Mouse (Mus musculus): ENCODE measurements around the gene Syt16.

Syt16 gene

DNA sequence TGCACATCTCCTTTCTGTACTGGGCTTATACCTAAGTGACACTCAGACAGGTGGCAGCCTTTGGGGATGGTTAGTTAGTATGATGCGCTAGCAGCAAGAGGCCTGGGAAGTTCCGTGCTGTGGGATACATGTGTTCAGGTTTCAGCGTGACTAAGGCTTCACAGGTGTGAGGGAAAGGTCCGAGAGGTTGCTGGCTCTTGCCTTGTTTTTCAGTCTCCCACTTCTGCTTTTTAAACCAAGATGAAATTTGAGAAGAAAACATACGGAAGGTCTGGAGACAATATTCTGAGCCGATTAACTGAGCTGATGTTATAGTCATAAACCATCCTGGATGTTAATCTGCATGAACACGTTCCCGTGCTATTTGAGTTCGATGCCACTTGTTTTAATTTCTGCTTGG, 5.0 kb downstream of the Syt16 start:
- in situ Hi-C loops (cut with MboI; ENCODE audit: low sequenced_read_pairs): loop anchor here (10.0 kb wide), 1 partner anchor 298 kb away; no protein-coding TSS in a partner anchor

DNA sequence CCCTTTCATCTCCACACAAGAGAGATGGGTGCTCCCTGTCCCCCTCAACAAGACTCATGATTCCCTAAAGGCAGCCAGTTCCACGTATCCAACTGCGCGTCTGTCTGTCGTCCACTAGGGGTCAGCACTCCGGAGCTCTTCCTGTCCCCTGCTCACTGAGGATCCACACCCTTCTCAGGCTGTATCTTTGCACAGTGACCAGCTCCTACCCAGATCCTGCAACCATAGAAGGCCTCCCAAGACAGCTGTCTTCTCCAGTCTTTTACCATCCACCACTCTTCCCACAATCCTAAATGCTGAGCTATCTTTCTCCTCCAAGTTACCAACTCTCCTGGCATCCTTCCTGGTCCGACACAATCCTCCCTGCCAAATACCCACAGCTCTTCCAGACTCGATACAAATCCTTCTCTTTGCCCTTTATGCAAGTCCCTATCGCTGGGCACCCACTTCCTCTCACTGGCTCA, 12.0 kb downstream of the Syt16 start:
- in situ Hi-C loops (cut with MboI; ENCODE audit: low sequenced_read_pairs): loop anchor here (10.0 kb wide), 1 partner anchor 305 kb away; no protein-coding TSS in a partner anchor

DNA sequence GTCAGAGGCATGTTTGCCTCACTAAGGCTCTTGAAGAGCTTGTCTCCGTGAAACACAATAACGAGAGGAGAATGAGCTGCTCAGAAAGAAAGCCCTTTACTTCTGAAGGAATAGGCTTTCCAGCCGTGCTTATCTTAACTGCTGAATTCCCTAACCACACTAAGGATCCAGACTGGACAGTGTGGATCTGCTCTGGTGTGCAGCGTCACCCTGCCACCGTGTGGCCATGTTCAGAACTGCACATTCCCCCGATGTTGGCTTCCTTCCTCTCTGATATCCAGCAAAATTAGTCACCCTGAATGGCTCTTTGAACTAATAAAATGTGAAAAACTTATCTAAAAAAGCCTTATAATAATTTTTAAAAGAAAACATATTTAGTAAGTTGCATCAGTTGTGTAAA, 16.3 kb downstream of the Syt16 start:
- in situ Hi-C loops (cut with MboI; ENCODE audit: low sequenced_read_pairs): no loop called here

DNA sequence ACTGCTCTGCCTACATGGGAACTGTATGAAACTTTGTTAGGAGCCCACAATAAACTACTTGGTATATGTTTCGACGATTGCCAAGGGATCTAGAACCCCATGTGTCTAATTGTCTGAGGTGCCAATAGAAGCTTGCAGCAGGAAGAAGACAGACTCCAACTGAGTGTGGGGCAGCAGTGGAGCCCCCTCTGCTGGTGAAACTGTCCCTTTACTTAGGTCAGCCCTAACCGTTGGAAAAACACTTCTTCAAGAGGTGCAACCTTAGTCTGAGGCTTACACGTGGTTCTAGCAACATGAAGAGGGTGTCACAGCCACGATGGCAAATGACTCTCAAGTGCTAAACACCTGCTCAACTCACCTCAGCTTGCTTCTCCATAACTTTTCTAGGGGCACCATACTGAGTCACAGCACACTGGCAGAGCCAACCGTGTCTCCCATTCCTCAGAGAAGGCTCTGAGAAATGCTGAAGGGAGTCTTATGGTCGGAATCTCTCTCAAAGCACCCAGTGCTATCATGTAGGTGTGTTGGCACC, 17.3 kb downstream of the Syt16 start:
- in situ Hi-C loops (cut with MboI; ENCODE audit: low sequenced_read_pairs): no loop called here

DNA sequence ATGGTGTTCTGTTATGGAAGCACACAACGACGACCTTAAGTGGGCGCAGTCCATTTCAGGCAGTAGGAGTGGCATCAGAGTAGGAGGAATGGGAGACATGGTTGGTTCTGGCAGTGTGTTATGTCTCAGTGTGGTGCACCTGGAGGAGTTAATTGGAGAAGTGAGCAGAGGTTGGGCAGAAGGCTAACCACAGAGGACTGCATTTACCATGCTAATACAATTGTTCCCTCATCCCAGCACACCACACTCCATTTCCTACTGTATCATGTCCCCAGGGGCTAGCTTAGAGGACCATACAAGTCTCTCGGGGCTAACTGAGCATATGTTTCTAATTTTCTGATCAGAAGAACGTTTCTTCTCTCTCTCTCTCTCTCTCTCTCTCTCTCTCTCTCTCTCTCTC, 18.0 kb downstream of the Syt16 start:
- in situ Hi-C loops (cut with MboI; ENCODE audit: low sequenced_read_pairs): no loop called here

DNA sequence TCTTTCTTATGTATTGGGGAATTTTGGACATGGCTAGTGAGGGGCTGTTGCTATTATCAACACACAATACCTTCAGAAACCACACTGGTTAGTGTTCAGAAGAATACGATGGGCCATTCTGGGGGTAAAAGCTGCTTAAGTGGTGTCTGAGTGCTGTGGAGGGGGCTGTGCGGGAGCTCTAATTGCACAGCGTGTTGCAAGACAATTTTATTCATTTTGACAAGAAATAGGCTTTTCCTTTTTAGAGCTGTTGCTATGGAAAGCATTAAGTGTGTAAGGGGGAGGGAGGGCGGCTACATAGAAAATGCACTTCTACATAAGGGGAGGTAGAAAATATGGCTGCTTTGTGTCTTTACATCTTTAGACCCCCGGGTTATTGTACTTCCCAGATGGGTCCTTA, 25.8 kb downstream of the Syt16 start:
- in situ Hi-C loops (cut with MboI; ENCODE audit: low sequenced_read_pairs): no loop called here

DNA sequence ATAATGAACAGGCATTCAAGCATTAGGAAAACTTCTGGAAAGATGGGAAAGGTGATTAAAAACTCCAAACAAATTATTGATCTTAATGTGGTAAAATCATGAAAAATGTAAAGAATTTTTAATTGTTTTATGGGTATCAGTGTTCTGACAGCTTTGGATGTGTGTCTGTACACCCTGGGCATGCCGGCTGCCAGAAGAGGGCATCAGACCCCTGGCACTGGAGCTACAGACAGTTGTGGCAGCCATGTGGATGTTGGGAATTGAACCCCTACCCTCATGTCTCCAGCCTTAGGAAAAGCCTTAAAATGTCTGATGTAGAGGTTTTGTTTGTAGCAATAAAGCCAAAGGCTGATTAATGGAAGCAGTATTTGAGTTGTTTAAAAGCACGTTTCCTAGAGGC, 27.5 kb downstream of the Syt16 start:
- in situ Hi-C loops (cut with MboI; ENCODE audit: low sequenced_read_pairs): no loop called here

DNA sequence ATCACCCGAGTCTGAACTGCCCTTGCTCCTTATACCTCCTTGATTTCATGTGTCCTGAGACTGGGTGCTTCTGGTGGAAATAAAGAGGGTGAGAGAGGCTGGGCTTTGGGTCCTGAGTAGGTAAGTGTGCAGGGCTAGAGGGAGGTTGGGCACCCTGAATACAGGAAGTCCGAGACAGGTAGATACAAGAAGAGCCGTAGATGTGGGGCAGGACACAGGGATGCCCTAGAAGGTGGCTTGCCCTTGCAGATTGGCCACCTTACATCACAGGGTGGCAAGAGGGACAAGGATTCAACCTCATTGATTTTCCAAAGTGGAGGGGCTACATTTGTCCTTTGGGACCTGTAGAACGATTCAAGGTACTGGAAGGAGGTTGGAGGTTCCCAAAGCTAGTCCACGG, 45.8 kb downstream of the Syt16 start:
- in situ Hi-C loops (cut with MboI; ENCODE audit: low sequenced_read_pairs): no loop called here

DNA sequence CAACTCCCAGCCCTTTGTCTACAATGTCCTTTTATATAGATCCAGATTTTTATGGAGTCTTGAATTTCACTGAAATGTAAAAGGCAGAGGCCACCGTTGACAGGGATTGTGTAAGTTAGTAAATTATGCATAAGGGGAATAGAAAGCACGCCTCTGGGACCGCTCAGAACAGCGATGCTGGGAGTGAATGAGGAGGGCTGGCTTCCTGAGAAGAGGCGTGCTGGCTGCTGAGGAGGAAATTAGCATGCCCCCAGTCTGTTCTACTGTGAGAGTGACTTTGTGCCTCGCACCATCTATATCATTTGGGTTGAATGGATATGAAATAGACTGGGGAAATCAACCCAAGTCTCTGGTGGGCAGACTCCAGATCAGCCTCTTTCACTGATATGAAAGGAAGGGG, 46.3 kb downstream of the Syt16 start:
- in situ Hi-C loops (cut with MboI; ENCODE audit: low sequenced_read_pairs): no loop called here

DNA sequence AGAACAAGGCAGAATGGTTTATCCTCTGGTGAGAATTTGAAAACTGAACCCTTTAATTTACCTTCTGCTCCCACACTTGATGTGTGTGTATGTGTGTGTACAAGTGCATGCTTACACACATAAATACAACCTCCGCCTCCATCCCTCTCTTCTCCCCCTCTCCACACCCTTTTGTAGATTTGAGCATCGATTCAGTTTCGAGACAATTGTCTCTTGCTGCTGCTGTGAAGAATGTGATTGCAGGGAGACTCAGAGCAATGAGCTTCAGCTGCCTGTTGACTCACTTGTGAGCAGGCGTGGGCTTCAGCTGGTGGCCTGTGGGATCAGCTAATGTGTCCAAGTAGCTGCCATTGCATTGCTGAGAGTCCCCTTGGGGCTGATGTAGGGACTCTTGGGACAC, 46.8 kb downstream of the Syt16 start:
- in situ Hi-C loops (cut with MboI; ENCODE audit: low sequenced_read_pairs): no loop called here

DNA sequence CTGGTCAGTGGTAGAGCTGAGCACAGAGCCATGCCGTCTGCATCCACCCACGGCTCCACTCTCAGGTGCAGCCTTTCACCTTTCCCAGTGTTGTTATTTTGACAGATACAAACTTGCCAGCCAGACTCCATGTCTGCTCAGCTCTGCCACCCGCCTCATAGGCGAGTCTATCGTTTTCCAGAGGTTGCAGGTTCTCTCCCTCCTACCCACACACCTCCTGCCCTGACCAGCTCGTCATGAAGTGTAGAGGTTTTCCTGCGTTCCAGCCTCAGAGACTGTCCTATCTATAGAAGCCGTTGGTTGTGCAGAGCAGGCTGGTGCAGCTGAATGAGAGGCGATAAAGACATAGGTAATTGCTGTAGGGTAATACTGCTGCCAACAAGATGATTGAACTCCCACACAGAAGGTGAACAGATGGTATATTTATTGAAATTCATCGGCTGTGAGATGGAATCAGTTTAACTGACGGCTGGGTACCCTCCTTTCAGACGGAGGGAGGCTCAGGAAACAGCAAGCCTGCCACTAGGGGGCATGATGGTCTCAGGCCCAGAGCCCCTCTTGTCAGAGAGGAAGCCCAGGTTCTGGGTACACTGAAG, 58.0 kb downstream of the Syt16 start:
- in situ Hi-C loops (cut with MboI; ENCODE audit: low sequenced_read_pairs): no loop called here

DNA sequence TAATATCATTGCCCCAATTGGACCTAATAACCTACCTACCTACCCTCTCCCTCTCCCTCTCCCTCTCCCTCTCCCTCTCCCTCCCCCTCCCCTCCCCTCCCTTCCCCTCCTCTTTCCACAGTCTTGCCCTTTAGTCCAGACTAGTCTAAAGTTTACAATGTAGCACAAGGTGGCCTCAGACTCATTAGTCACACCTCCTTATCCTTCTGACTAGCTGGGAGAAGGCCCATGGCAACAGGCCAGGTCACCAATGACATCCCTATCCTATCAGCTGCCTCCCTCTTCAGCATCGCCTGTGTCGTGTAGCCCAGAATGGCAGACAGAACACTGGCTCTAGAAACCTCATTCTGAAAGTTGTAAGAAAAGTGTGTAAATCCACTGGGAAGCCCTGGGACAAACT, 58.7 kb downstream of the Syt16 start:
- in situ Hi-C loops (cut with MboI; ENCODE audit: low sequenced_read_pairs): no loop called here

DNA sequence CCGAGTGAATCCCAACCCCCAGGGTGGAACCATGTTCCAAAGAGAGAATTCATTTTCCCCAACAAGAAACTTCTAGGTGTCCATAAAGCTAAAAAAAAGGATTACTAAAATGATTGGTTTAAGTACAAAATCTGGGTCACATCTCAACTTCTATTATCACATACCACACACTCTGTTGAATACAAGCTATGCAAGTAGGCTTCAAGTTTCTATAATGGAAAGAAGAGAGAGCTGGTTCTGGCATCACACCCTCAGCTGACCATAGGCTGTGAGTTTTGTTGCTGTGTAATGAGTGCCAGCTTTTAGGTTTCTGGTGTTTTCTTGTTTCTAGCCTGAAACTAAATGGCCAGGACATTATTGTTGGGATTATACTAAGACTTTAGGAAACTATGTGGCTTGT, 65.1 kb downstream of the Syt16 start:
- in situ Hi-C loops (cut with MboI; ENCODE audit: low sequenced_read_pairs): no loop called here

DNA sequence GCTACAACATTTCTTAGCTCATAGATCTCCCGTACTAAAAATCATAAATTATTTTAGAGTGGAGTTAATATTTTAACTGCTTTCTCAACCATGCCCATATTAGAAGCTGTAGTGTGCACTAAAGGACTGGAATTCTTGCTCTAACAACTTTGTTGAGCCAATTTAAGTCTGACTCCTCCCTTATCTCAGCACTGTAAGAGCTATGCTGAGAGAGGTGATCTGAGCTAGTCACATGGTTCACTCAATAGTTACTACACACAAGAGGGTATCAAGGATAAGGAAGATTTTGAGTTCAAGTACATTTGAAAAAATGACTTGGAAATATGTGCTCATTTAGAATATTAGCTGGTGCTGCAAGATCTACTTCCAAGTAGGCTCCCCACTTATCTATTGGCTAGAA, 71.5 kb downstream of the Syt16 start:
- in situ Hi-C loops (cut with MboI; ENCODE audit: low sequenced_read_pairs): no loop called here

DNA sequence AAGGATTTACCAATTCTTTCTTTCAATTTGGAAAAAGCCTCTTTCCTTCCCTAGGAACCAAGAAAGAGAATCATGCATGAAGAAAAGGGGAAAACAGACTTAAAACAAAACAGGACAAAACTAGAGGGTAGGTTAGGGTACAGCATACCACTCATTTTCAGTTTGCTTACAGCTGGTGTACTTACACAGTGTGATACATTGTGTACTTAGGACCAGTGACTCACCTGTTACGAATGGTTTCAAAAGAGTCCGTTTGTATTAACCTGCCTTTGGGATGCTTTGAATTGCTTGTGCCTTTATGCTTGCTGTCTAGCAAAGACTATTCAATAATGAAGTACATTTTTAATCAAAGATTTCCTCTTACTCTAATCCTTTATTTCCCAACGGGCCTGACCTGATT, 78.1 kb downstream of the Syt16 start:
- in situ Hi-C loops (cut with MboI; ENCODE audit: low sequenced_read_pairs): no loop called here

DNA sequence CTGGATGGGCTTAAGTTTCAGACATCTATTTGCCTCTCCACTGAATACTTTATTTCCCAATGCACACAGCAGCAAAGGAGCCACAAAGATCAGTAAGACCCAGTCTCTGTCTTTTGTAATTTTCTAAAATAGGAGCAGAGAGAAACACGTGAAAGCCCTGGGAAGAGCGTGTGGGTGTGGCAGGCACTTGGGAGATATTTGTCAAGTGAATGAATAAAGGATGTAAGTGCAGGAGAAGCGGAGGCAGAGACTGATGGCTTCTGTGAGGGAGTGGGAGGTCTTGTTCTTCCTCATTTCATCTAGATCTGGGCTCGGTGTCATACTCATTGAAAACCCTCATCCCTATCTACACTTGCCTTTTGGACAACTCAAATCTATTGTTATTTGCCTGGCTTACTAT, 78.6 kb downstream of the Syt16 start:
- in situ Hi-C loops (cut with MboI; ENCODE audit: low sequenced_read_pairs): no loop called here

DNA sequence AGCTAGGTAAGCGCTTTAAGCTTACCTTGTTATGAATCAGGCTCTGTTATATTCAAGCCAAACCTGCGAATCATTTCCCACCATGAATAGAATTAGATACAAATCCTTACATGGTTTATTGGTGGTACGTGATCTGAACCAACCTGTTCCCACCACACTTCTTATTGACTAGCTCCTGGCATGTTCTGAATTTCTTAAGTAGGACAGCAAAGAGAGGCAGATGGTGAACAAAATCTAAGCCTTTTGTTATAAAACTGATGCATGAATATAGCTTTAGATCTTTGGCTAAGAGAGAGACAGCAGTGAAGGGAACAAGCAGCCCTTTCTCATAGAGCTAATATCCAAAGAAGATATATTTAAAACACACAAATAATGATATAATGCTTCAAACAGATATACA, 83.7 kb downstream of the Syt16 start:
- in situ Hi-C loops (cut with MboI; ENCODE audit: low sequenced_read_pairs): no loop called here

DNA sequence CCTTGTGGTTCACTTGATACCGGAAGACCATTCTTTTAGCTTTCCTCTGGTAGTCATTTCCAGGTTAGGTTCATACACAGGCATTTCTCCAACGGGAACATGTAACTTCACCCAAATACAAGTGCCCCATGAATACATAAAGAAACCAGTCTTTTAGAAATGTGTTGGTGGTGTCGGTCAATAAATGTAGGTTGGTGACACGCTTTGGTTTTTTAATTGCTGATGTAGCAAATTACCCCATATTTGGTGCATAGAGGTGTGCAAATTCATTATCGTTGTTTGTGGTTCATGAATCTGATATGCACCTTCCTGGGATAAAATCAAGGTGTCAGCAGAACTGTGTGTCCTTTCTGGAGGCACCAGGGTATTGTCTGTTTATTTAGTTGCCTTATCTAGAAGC, 86.9 kb downstream of the Syt16 start:
- in situ Hi-C loops (cut with MboI; ENCODE audit: low sequenced_read_pairs): no loop called here

DNA sequence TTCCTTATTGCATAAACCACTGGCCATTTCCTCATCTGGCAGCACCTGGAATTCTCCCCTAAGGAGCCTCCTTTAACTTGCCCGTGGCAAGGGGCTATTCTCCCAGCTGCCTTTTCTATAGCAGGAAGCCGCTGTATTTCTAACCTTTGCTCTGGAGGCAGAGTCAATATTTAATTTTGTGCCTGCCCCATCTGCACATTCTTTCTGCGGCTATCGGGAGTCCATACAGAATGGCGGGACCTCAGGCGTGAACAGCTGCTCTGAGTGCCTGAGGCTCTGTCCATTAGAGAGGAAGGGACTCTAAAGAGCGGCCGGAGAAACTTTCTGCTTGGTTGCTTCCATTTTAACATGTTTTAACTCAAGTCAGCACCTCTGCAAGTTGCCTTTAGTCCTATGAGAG, 89.6 kb downstream of the Syt16 start:
- in situ Hi-C loops (cut with MboI; ENCODE audit: low sequenced_read_pairs): no loop called here

DNA sequence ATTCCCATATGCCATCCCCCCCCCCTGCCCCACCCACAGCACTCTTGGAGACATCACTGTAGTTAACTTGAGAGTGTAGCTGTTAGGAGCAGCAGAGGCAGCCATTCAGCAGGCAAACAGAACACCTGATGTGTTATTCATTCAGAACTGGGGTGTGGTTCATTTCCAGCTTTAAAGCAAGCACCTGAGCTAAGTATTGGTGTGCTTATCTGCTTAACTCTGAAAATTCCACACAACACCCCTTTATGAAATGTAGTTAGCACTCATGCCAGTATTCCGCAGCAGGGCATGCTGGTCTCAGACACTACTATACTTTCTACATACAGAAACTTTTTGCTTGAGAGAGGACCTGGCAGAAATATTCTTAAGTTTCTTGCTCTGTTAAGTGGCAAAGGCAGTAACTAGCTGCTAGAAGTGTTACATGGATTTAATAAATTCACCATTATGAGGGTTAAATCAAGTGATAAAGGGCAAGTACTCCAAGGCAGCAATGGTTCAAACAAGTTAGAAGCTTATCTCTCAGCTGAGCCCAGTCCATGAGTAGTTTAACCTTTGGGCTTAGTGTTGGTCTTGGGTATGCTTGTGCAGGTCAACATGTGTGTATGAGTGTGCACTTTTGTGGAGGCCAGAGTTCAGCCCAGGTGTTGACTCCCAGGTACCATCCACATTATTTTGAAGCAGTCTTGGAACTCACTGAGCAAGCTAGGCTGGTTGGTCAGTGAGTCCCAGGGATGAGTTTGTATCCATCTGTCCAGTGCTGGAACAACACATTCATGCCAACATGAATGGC, 92.1 kb downstream of the Syt16 start:
- in situ Hi-C loops (cut with MboI; ENCODE audit: low sequenced_read_pairs): no loop called here

DNA sequence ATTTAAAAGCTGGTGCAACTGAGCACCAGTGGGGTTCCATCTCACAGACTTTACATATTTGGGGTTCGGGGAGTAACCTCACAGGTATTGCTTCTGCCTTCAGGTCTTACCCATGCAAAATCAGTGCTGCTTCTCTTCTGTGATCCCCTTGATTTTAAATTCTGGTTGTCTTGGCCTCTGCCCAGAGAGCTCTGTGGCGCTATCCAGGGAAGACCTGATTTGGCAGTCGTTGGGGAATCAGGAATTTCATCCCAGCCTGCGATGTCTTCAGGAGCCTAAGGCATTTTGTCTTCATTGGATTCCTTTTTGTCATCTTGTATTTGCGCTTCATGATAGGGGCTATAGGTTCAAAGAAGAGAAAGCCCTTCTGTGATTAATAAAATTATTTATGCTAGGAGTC, 95.1 kb downstream of the Syt16 start:
- in situ Hi-C loops (cut with MboI; ENCODE audit: low sequenced_read_pairs): no loop called here

DNA sequence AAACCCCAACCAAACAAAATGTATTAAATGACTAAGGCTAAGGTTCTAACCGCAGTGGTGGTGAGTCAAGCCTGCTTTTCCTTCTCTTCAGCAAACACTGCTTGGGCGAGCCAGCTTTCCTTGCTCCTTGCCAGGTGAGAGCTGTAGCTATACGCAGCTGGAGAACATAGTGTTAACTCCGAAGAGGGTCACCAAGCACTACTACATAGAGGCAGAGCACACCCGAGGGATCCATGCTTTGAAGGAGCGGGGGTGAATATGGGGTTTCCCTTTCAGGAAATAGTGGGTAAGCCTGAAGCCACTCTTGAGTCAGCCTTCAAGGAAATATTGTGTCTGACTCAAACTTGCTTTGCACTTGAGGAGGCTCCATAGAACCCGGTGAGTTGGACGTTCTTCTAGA, 95.6 kb downstream of the Syt16 start:
- in situ Hi-C loops (cut with MboI; ENCODE audit: low sequenced_read_pairs): no loop called here
